Mouse (Mus musculus) cortical plate, adult 2 months (tissue): ENCODE results near the gene Tmem50a.

Experiments
- CTCF ChIP-seq: fragments of 200-500 bp; IDR thresholded peaks from 2 replicates; pipeline ENCODE4 v1.5.1; 2011; ENCODE audit warnings: mild to moderate bottlenecking, control low read depth, low read length; ENCODE audit not compliant: insufficient read depth; ENCODE audit errors: extremely low read depth
- POLR2A ChIP-seq: fragments of 200-500 bp; IDR thresholded peaks from 2 replicates; pipeline ENCODE4 v1.6.1; 2011; ENCODE audit warnings: mild to moderate bottlenecking, low read length, control low read depth; ENCODE audit not compliant: insufficient read depth; ENCODE audit errors: extremely low read depth

DNA sequence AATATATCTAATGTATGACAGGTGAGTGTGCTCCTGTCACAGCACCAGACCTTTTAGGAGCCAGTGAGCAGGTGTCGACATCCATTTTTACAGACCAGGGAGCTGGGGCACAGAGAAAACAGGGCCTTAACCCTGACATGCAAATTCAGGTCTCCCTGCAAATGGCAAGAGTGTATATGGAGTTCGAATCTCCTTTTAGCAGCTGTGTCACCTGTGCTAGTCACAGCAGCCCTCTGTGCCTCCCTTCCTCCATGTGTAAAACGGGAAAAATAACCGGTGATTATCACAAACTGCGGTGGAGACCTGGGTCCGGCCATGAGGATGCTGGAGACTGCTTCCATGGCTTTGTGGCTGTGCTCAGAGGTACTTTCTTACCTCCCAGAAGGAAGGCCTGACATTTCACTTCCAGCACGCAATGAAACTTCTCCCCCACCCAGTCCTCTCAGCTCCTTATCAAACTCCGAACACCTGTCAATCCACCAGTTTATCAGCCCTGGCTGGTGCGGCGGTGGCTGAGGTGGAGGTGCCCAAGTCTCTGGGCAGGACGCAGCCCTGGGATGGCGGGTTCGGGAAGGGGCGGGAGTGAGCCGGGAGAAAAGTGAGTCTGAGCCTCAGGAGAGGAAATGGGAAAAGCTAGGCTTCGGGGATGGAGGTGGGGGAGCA is 45.6 kb downstream of the Tmem50a start:
- TF ChIP-seq POLR2A = no peak
- no peak for TF ChIP-seq CTCF
